Mouse (Mus musculus): ENCODE data around the gene Rtn4rl2. TPM values are rescaled to one million over a fixed set of nuclear protein-coding genes. Genes with fewer than 3 reads are reported as not detected.
"Not testable (repeated sequence)": the region's sequence is repeated elsewhere in the genome, so short reads cannot be mapped to it uniquely, and the experiment has no call there.

The Rtn4rl2 gene
- polyA plus RNA-seq (2015; fragmentation: Nextera tagmentation; extraction: Ambion mirVana), result 12.8 and 16.3 TPM in 2 replicates

GRCm38 (mm10) chr2:84886234-84886731 lies at the start of gene Rtn4rl2:
Gene Rtn4rl2, minus strand, starts transcription at chr2:84886710.
- no peaks in the 10 kb centered on the region for H3K36me3 ChIP-seq
- H3K27me3 ChIP-seq, result peaks cover 22% of the 10 kb centered on the region; the same call in 1 of the 2 replicates
- H3K9ac ChIP-seq (replicated peaks), result peak within 1 kb of the TSS; percentile 52
- ATAC-seq (replicated peaks), result peak; percentile 1
- H3K4me3 ChIP-seq, result peak within 1 kb of the TSS; percentile 59
- H3K4me1 ChIP-seq, result peaks cover 59% of the 10 kb centered on the region
- peak within 1 kb of the TSS; percentile 91 for H3K27ac ChIP-seq (replicated peaks)
- peak within 1 kb of the TSS; percentile 92 for H3K4me2 ChIP-seq (replicated peaks)
- no peaks in the 10 kb centered on the region for H3K9me3 ChIP-seq
- WGBS, result 0% methylated on average over 33 of the region's 35 CpGs

GRCm38 (mm10) chr2:84935065-84935464 lies 48.6 kb upstream of the Rtn4rl2 start:
- no peak overlapping the region for H3K9ac ChIP-seq (replicated peaks)
- no peak overlapping the region for H3K27ac ChIP-seq (replicated peaks)
- no peak overlapping the region for H3K4me2 ChIP-seq (replicated peaks)
- ATAC-seq (replicated peaks), result no peak
- no peak overlapping the region for H3K4me3 ChIP-seq
- no peaks in the 10 kb centered on the region for H3K36me3 ChIP-seq
- peaks cover 7% of the 10 kb centered on the region for H3K4me1 ChIP-seq
- 33% methylated on average over 5 of the region's 5 CpGs for WGBS
- no peaks in the 10 kb centered on the region for H3K9me3 ChIP-seq
- no peaks in the 10 kb centered on the region for H3K27me3 ChIP-seq

GRCm38 (mm10) chr2:84934649-84935007 lies 48.1 kb upstream of the Rtn4rl2 start:
- Histone ChIP-seq H3K27me3 (no peaks in the 10 kb centered on the region), H3K9me3 (no peaks in the 10 kb centered on the region), H3K27ac (replicated peaks) (no peak overlapping the region), H3K9ac (replicated peaks) (no peak overlapping the region), H3K4me1 (peaks cover 7% of the 10 kb centered on the region), H3K4me3 (no peak overlapping the region), H3K4me2 (replicated peaks) (no peak overlapping the region), H3K36me3 (no peaks in the 10 kb centered on the region)
- 36% methylated on average over 4 of the region's 4 CpGs for WGBS
- no peak for ATAC-seq (replicated peaks)

- no peak overlapping the region for H3K27ac ChIP-seq (replicated peaks)
- H3K9ac ChIP-seq (replicated peaks), result no peak overlapping the region
- H3K4me2 ChIP-seq (replicated peaks), result no peak overlapping the region
- no peaks in the 10 kb centered on the region for H3K36me3 ChIP-seq
- H3K27me3 ChIP-seq, result no peaks in the 10 kb centered on the region
- ATAC-seq (replicated peaks), result no peak
- H3K4me1 ChIP-seq, result peaks cover 7% of the 10 kb centered on the region
- WGBS, result 65% methylated on average over 8 of the region's 8 CpGs
- no peaks in the 10 kb centered on the region for H3K9me3 ChIP-seq
- H3K4me3 ChIP-seq, result no peak overlapping the region
Measured at GRCm38 (mm10) chr2:84933992-84934648, 47.6 kb upstream of the Rtn4rl2 start.

- Histone ChIP-seq H3K4me1 (peaks cover 7% of the 10 kb centered on the region), H3K27ac (replicated peaks) (no peak overlapping the region), H3K4me3 (no peak overlapping the region), H3K9ac (replicated peaks) (no peak overlapping the region), H3K36me3 (no peaks in the 10 kb centered on the region), H3K27me3 (no peaks in the 10 kb centered on the region), H3K4me2 (replicated peaks) (no peak overlapping the region), H3K9me3 (no peaks in the 10 kb centered on the region)
- 97% methylated on average over 7 of the region's 7 CpGs for WGBS
- ATAC-seq (replicated peaks), result no peak
Measured at GRCm38 (mm10) chr2:84930186-84930585, 43.7 kb upstream of the Rtn4rl2 start.

- Histone ChIP-seq H3K4me2 (replicated peaks) (no peak overlapping the region), H3K36me3 (no peaks in the 10 kb centered on the region), H3K9ac (replicated peaks) (no peak overlapping the region), H3K4me3 (no peak overlapping the region), H3K9me3 (no peaks in the 10 kb centered on the region), H3K4me1 (no peaks in the 10 kb centered on the region), H3K27ac (replicated peaks) (no peak overlapping the region), H3K27me3 (no peaks in the 10 kb centered on the region)
- ATAC-seq (replicated peaks), result no peak
- WGBS, result 86% methylated on average over 10 of the region's 10 CpGs
Measured at GRCm38 (mm10) chr2:84919601-84920108, 33.1 kb upstream of the Rtn4rl2 start.

- H3K4me3 ChIP-seq, result no peak overlapping the region
- no peaks in the 10 kb centered on the region for H3K9me3 ChIP-seq
- no peak overlapping the region for H3K27ac ChIP-seq (replicated peaks)
- no peaks in the 10 kb centered on the region for H3K4me1 ChIP-seq
- H3K4me2 ChIP-seq (replicated peaks), result no peak overlapping the region
- no peaks in the 10 kb centered on the region for H3K36me3 ChIP-seq
- no peaks in the 10 kb centered on the region for H3K27me3 ChIP-seq
- ATAC-seq (replicated peaks), result no peak
- 85% methylated on average over 3 of the region's 3 CpGs for WGBS
- no peak overlapping the region for H3K9ac ChIP-seq (replicated peaks)
Measured at GRCm38 (mm10) chr2:84918188-84918587, 31.7 kb upstream of the Rtn4rl2 start.

GRCm38 (mm10) chr2:84916548-84917320 lies 30.2 kb upstream of the Rtn4rl2 start:
- ATAC-seq (replicated peaks), result no peak
- 89% methylated on average over 8 of the region's 8 CpGs for WGBS
- Histone ChIP-seq H3K27ac (replicated peaks) (no peak overlapping the region), H3K4me1 (no peaks in the 10 kb centered on the region), H3K36me3 (no peaks in the 10 kb centered on the region), H3K4me3 (no peak overlapping the region), H3K9ac (replicated peaks) (no peak overlapping the region), H3K9me3 (no peaks in the 10 kb centered on the region), H3K4me2 (replicated peaks) (no peak overlapping the region), H3K27me3 (no peaks in the 10 kb centered on the region)

- ATAC-seq (replicated peaks), result no peak
- H3K36me3 ChIP-seq, result no peaks in the 10 kb centered on the region
- no peak overlapping the region for H3K9ac ChIP-seq (replicated peaks)
- H3K27me3 ChIP-seq, result no peaks in the 10 kb centered on the region
- H3K4me2 ChIP-seq (replicated peaks), result no peak overlapping the region
- no peaks in the 10 kb centered on the region for H3K9me3 ChIP-seq
- no peak overlapping the region for H3K4me3 ChIP-seq
- no peak overlapping the region for H3K27ac ChIP-seq (replicated peaks)
- no peaks in the 10 kb centered on the region for H3K4me1 ChIP-seq
- WGBS, result 79% methylated on average over 3 of the region's 3 CpGs
Measured at GRCm38 (mm10) chr2:84915330-84915729, 28.8 kb upstream of the Rtn4rl2 start.

- 88% methylated on average over 5 of the region's 5 CpGs for WGBS
- Histone ChIP-seq H3K9ac (replicated peaks) (no peak overlapping the region), H3K27me3 (no peaks in the 10 kb centered on the region), H3K4me1 (no peaks in the 10 kb centered on the region), H3K4me2 (replicated peaks) (no peak overlapping the region), H3K27ac (replicated peaks) (no peak overlapping the region), H3K9me3 (no peaks in the 10 kb centered on the region), H3K4me3 (no peak overlapping the region), H3K36me3 (no peaks in the 10 kb centered on the region)
- no peak for ATAC-seq (replicated peaks)
Measured at GRCm38 (mm10) chr2:84913881-84914280, 27.4 kb upstream of the Rtn4rl2 start.

- Histone ChIP-seq H3K36me3 (no peaks in the 10 kb centered on the region), H3K4me3 (no peak overlapping the region), H3K27me3 (no peaks in the 10 kb centered on the region), H3K27ac (replicated peaks) (no peak overlapping the region), H3K9me3 (no peaks in the 10 kb centered on the region), H3K4me2 (replicated peaks) (no peak overlapping the region), H3K9ac (replicated peaks) (no peak overlapping the region), H3K4me1 (no peaks in the 10 kb centered on the region)
- 78% methylated on average over 3 of the region's 3 CpGs for WGBS
- ATAC-seq (replicated peaks), result no peak
Measured at GRCm38 (mm10) chr2:84912722-84913121, 26.2 kb upstream of the Rtn4rl2 start.

GRCm38 (mm10) chr2:84896686-84897085 lies 10.2 kb upstream of the Rtn4rl2 start:
- not testable (repeated sequence) for H3K27me3 ChIP-seq; H3K9me3 ChIP-seq; H3K4me3 ChIP-seq; H3K36me3 ChIP-seq; H3K27ac ChIP-seq (replicated peaks); H3K4me1 ChIP-seq; H3K4me2 ChIP-seq (replicated peaks); ATAC-seq (replicated peaks); H3K9ac ChIP-seq (replicated peaks)
- 93% methylated on average over 6 of the region's 6 CpGs for WGBS

Data from forebrain, embryonic 15.5 days (tissue).